Comparison of ENCODE assay signal across 9 mouse cellular contexts in genomic region chr1:119087539-119087938, GRCm38 (mm10). TPM values are rescaled to one million over a fixed set of nuclear protein-coding genes. Genes with fewer than 3 reads are reported as not detected.
A peak's percentile ranks its signal among the peaks of the same experiment; 100 is the strongest.
DNase-seq lines count a peak whose midpoint lies in the region; ATAC-seq and TF ChIP-seq lines count a peak whose summit lies in the region.
"Had no signal": no experiment of that assay in that cellular context is flagged by ENCODE, and none has a peak within 500 bp of the region (broad histone marks: within the 10 kb centered on the region; RNA-seq: fewer than 3 reads in every experiment).

No protein-coding gene starts in this region.

- no peak for TF ChIP-seq POLR2A in lung, adult 2 months (IDR thresholded peaks at IDR 0.05; ENCODE audit: borderline replicate concordance, extremely low read depth, low read depth, low read length)

- DNase-seq in adrenal gland, postnatal 4 days (ENCODE audit: low spot score in 2 of 2), result peak; percentile 40 to 62
- peak; percentile 38 for DNase-seq in large intestine, adult 2 months (ENCODE audit: low read depth, low spot score)
- DNase-seq in lung, adult 2 months, result peak; percentile 76
- DNase-seq in ovary, postnatal 36 days (ENCODE audit: low spot score), result peak; percentile 61
- peak; percentile 78 for DNase-seq in thymus, postnatal 4 days

- H3K4me2 ChIP-seq in embryonic facial prominence, embryonic 13.5 days, result no peak overlapping the region
- no peak overlapping the region for H3K4me2 ChIP-seq in heart, embryonic 12.5 days

- no peaks in the 10 kb centered on the region for H3K27me3 ChIP-seq in E14TG2a.4 (ENCODE audit: insufficient read depth, low read length)
- no peaks in the 10 kb centered on the region for H3K27me3 ChIP-seq in embryonic facial prominence, embryonic 13.5 days
- 0 out of 2 replicates have a peak, but pooled peaks cover 5% of the 10 kb centered on the region for H3K27me3 ChIP-seq in heart, embryonic 12.5 days (replicated peaks)

- ATAC-seq in embryonic facial prominence, embryonic 13.5 days (ENCODE audit: insufficient number of reproducible peaks, insufficient read depth, low FRiP score, low TSS enrichment, low read depth), result peak; percentile 29; the same call in 1 of the 2 replicates
- ATAC-seq in heart, embryonic 12.5 days (ENCODE audit: insufficient number of reproducible peaks, low FRiP score), result peak; percentile 65; the same call in 1 of the 2 replicates

- peak; percentile 96 for TF ChIP-seq CTCF in E14TG2a.4 (conservative IDR thresholded peaks at IDR 0.05; ENCODE audit: low read length)
- TF ChIP-seq CTCF in lung, adult 2 months (IDR thresholded peaks at IDR 0.05; ENCODE audit: insufficient read depth, low read length), result peak; percentile 68

- H3K4me1 ChIP-seq in E14TG2a.4 (replicated peaks; ENCODE audit: low read depth, low read length), result peaks cover 37% of the 10 kb centered on the region
- peaks cover 5% of the 10 kb centered on the region; the same call in 1 of the 2 replicates for H3K4me1 ChIP-seq in embryonic facial prominence, embryonic 13.5 days
- H3K4me1 ChIP-seq in heart, embryonic 12.5 days (replicated peaks), result no peaks in the 10 kb centered on the region
- no peaks in the 10 kb centered on the region for H3K4me1 ChIP-seq in lung, adult 2 months (ENCODE audit: control insufficient read depth, insufficient read depth, low read length)

- peaks cover 32% of the 10 kb centered on the region for H3K9me3 ChIP-seq in E14TG2a.4 (ENCODE audit: low read length)
- H3K9me3 ChIP-seq in embryonic facial prominence, embryonic 13.5 days, result no peaks in the 10 kb centered on the region
- 0 out of 2 replicates have a peak, but pooled peaks cover 4% of the 10 kb centered on the region for H3K9me3 ChIP-seq in heart, embryonic 12.5 days (replicated peaks)

- H3K27ac ChIP-seq in embryonic facial prominence, embryonic 13.5 days, result no peak overlapping the region
- H3K27ac ChIP-seq in heart, embryonic 12.5 days (ENCODE audit: poor library complexity, severe bottlenecking), result no peak overlapping the region
- H3K27ac ChIP-seq: macrophage had no signal

- no peak overlapping the region for H3K9ac ChIP-seq in embryonic facial prominence, embryonic 13.5 days
- no peak overlapping the region for H3K9ac ChIP-seq in heart, embryonic 12.5 days

- H3K4me3 ChIP-seq in E14TG2a.4 (replicated peaks; ENCODE audit: low read length), result no peak overlapping the region
- no peak overlapping the region for H3K4me3 ChIP-seq in embryonic facial prominence, embryonic 13.5 days
- H3K4me3 ChIP-seq in heart, embryonic 12.5 days, result no peak overlapping the region
- no peak overlapping the region for H3K4me3 ChIP-seq in lung, adult 2 months (replicated peaks; ENCODE audit: extremely low read depth, low read depth, low read length)

- WGBS in embryonic facial prominence, embryonic 13.5 days, result 4% methylated on average over 3 of the region's 3 CpGs
- 18% methylated on average over 3 of the region's 3 CpGs for WGBS in heart, embryonic 12.5 days
- 10% methylated on average over 3 of the region's 3 CpGs for WGBS in large intestine, adult 2 months
- WGBS in lung, adult 2 months, result 6% methylated on average over 3 of the region's 3 CpGs

- peaks cover 38% of the 10 kb centered on the region for H3K36me3 ChIP-seq in E14TG2a.4 (ENCODE audit: insufficient read depth, low read length)
- H3K36me3 ChIP-seq in embryonic facial prominence, embryonic 13.5 days, result no peaks in the 10 kb centered on the region
- H3K36me3 ChIP-seq in heart, embryonic 12.5 days, result no peaks in the 10 kb centered on the region

RNA-seq across cellular contexts. Expression of gene Gli2, which starts 34.1 kb away (rescaled TPM):
- 1 to 10 TPM; 3.9 to 4.3 TPM for total RNA-seq in adrenal gland, postnatal 4 days (2021)
- 21.3 and 23.7 TPM in 2 replicates for polyA plus RNA-seq in embryonic facial prominence, embryonic 13.5 days (2015; fragmentation: Nextera tagmentation; extraction: Ambion mirVana)
- polyA plus RNA-seq in heart, embryonic 12.5 days (2016; fragmentation: Nextera tagmentation; extraction: Ambion mirVana), result 3.3 and 4.0 TPM in 2 replicates
- 1.5 and 2.7 TPM in 2 replicates for polyA plus RNA-seq in large intestine, adult 2 months (2012; rRNA removed)
- polyA plus RNA-seq in lung, adult 2 months (2012; rRNA removed), result 4.1 and 4.4 TPM in 2 replicates
- polyA plus RNA-seq: macrophage had no signal
